Mouse (Mus musculus): Measurements from ENCODE around the gene Tex36. TPM values are rescaled to one million over a fixed set of nuclear protein-coding genes. Genes with fewer than 3 reads are reported as not detected.

Gene Tex36
- total RNA-seq, 2 experiments from 2014 or later: not detected

DNA sequence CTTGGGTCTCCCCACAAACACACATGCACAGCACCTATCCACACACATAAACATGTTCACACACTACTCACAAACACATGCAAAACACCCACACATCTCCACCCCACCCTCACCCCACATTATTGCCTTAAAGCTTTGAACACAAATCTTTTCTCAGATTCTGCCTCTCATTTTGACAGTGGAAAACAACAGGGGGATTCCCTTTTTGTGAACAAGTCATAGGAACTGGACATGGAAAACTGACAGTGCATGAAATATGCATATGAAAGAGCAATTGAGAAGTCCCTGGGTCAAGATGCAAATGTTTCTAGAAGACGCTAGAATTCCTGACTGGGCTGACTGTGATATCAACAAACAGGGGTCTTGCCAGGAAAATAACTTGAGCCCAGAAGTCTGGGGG, 1.4 kb downstream of the Tex36 start:
- DNase-seq (ENCODE audit: low spot score in 2 of 2): no peak

DNA sequence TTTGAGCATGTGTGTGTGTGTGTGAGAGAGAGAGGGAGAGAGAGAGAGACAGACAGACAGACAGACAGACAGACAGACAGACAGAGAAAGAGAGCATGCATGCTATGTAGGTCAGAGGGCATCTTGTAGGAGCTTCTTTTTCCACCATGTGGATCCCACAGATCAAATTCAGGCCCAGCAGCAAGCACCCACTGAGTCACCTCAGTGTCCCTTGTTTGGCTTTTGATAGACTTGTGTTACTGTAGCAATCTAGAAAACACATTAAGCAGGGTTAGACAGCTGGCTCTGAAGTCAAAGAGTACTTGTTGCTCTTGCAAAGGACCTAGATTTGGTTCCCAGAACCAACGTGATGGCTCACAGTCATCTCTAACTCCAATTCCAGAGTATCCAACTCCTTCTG, 10.2 kb downstream of the Tex36 start:
- DNase-seq (ENCODE audit: low spot score in 2 of 2): no peak

DNA sequence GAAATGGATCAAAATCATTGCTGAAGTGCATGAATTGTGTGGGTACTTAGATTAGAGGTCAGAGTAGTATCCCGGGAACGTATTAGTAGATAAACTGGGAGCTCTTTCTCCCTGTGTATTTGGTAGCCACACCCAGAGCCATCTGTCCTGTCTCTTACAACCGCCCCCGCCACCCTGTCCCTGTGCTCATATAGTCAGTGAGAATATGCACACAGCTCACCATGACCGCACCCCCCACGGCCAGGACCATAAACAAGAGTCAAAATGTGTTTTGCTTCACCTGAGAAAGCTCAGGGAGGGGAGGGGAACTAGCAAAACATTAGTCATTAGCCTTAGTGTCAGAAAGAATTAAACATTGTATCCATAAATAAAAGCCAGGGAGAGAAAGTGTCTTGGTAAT, 18.7 kb downstream of the Tex36 start:
- no peak for DNase-seq (ENCODE audit: low spot score in 2 of 2)

DNA sequence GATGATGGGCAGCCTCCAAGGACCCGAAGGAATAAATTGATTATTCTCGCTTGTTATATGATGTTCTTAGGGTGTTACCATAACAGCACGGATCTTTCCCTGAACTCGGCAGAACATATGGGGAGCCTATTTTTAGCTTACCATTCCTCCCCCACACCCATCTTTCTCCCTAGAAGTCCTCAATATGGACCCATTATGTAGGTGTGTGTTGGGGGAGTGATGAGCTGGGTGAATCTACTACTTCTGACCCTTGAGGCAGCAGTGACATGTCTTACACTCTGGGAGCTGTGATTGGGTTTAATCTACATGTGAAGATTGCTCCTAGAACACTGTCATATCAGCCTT, 21.7 kb downstream of the Tex36 start:
- DNase-seq (ENCODE audit: low spot score in 2 of 2): peak; percentile 8 to 51

DNA sequence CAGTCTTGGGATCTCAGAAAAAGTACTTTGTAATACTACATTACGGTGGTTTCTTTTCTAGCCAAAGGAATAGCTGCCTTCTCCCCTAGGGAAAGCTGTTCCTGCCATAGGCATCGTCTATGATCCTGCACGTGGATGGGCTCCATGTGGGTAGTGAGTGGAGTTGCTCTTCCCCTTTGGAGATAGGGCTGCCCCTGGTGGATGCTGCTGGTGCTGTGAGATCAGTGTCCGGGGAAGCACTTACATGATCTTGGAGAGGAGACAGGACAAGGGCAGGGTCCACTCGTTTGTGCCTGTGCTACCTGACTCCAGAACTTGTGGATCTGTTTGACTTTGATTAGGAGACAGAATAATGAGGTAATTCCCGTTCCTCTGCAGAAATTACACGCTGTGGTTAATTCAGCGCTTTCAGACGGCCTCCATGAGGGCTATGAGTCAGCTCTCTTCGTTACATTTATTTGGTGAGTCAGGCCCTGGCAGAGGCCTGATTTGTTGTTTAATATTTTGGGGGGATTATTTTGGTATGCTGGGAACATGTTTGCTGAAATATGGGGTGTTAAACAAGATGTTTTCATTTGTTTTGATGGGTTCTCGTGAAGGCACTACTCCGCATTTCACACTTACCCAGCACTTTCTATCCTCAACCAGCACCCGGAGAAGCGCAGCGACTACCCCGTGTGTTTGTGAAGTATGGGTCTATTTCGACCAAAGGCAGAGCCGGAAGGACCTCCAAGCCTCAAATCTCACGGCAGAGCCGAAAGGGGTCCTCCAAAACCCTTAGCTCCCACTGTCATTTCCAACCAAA, 22.3 kb downstream of the Tex36 start:
- peak; percentile 13 to 58 for DNase-seq (ENCODE audit: low spot score in 2 of 2)

DNA sequence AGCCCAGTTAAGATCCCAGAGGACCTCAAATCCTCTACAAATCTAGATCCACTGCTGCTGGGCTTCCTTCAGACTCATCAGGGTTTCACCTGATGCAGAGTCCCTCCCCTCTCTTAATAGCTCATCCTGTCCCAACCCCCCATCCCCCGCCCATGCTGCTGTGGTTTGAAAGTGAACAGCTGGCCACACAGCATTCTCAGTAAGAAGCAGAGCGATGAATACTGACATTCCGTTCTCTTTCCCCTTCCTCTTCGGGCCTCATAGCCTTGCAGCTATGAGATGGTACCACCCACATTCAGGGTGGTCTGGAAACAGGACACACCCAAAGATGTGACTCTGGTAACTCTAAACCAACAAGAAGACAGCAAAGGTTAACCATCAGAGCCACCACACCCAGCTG, 25.1 kb downstream of the Tex36 start:
- no peak for DNase-seq (ENCODE audit: low spot score in 2 of 2)

DNA sequence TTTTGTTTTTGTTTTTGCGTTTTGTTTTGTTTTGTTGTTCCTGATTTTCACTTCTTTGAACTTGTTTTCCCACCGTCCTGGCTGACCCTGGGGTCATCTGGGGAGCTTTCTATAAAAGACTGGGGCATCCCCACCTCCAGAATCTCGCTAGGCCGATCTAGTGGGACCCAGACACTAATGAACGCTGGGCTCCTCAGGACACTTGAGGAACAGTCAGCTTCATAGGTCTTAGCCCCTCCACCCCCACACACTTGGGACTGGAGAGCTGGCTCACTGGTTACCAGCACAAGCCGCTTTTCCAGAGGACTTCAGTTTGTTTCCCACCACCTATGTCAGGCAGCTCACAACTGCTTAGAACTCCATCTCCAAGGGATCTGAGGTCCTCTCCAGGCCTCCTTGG, 25.7 kb downstream of the Tex36 start:
- DNase-seq (ENCODE audit: low spot score in 2 of 2): no peak

DNA sequence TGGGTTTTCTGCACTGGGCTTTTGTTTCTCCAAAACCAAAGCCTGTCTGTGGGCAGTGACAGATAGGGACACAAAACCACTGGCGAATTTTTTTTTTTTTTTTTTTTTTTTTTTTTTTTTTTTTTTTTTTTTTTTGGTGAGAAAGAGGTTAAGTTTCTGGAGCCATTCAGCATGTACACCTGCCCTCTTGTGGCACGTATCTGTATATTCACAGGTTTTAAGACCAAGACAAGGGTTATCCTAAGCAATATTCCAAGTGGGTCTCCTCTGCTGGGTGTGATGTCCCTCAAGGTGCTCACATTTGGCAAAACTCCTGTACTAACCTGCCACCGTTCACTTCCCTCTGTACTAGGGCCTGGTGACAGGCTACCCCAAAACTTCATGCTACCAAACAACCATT, 30.0 kb downstream of the Tex36 start:
- peak in 1 of 2 experiments; percentile 31 for DNase-seq (ENCODE audit: low spot score in 2 of 2)

DNA sequence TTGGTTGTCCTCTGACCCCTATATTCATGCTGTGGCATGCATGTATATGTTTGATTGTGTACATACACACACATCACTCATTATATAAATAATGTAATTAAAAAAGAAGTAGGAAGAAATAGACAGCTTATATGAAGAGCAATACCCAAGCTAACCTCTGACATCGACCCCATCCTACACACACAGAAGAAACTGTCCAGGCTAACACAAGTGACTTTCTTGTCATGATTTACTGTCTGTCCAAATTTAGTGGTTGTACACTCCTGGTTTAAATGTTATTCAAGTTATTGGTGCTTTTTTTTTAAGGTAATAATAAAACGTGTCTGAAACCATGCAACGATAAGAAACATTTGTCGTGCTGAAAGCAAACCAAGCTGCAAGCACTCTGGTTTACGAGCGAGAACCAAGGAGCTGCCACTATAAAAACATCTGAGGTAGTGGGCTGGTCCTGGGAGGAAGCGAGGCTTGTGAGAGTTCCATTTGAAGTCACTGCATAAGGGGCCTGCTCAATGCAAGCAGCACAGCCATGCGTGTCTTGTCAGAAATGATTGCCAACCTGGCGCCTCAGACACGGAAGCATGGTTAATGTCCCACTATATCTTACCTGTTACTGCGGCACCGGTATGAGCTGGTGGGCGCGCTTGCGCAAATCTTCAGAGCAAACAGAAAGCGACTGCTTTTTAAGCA, 32.6 kb downstream of the Tex36 start:
- no peak for DNase-seq (ENCODE audit: low spot score in 2 of 2)

DNA sequence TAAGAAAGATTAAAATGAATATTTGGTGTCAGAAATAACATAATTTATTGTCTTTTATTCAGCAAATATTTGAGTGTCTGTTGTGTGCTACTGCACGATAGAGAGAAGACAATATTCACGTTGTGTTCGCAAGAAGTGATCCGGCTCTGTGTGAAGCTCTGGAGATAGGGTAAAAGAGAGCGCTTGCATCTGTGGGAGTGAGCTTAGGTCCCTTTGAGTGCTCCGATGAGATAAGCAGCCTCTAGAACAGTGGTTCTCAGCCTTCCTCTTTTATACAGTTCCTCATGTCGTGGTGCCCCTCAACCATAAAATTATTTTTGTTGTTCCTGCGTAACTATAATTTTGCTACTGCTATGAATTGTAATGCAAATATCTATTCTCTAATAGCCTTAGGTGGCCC, 37.4 kb downstream of the Tex36 start:
- DNase-seq (ENCODE audit: low spot score in 2 of 2): no peak

DNA sequence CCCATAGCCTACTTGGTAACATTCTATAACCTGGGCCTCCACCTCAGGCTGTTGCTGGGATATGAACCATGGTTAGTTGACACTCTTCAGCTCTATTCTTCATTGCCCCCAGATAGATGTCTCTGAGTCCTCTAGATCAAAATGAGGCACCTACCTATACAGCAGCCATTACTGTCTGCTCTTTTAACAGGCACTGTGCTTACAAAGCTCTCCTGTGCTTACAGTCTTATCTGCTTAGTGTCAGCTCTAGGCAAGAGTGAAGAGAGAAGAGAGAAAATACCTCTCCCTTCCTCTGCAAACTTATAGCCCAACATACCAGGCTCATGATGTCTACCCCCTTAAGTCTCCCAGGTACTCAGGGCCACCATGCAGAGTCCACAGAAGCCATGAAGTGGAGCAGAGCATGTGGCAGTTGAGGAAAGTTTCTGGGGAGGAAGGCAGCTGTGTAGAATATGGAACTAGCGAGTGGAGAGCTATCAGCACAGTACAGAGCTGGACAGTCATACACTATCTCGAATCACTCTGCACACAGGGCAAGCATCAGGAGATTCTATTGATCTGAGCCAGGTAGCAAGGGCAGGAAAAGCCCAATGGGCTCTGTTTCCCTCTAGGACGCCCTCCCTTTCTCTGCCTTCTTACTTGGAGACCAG, 38.7 kb downstream of the Tex36 start:
- DNase-seq (ENCODE audit: low spot score in 2 of 2): no peak

DNA sequence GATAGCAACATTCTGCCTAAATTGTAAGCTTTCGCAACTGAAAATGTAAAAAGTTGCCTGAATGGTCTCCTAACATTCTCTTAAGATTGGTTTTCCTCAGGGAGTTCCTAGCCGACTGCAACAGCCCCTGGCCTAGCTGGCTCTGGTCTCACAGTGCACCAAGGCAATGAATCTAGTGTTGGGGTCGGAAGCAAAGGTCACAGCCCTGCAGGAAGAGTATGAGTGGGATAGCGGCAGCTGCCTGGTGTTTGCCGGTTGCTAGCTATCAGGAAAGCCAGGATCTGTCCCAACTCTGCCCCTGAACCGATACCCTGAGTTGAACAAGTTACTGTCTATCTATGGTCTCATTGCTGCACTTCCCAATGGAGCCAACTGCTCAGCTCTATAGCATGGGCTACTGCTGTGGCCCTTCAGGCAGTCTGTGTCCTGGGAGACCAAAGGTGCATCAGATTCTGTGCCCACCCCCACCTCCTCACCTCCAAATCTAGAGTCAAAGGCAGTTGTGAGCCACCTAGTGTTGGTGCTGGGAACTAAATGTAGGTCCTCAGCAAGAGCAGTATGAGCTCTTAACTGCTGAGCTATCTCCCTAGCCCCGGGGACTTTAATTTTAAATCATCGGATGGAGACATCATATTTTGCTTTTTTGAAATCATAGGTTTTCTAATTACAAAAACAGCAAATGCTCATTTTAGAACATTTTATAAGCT, 46.0 kb downstream of the Tex36 start:
- peak in 1 of 2 experiments; percentile 22 for DNase-seq (ENCODE audit: low spot score in 2 of 2)

DNA sequence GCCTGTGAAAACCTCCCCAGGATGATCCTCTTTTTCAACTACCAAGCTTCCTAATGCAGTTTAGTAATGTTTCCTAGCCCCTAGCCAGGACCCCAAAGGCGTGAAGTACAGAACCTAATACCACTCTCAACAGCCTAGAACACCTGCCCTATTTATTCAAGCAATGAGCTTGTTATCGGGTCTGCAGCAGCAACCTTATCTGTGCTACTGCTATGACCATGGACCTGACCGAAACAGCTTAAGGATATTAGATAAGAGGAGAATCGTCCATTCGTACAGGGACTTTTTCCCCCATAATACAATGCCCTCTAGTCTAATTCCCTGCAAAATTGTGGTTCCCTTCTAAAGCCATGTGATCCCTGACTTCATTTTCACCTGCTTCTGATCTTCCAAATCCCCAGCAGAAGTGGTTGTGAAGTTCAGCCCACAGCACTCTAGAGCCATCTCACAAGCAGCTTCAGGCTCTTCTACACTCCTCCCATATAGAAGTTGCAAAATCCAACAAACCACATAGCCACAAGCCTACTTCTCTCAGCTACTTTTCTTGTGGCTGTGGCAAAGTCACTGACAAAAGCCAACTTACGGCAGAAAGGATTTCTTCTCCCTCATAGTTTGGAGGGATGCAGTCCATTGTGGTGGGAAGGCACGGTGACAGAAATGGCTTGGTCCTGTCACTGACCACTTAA, 49.5 kb downstream of the Tex36 start:
- no peak for DNase-seq (ENCODE audit: low spot score in 2 of 2)

DNA sequence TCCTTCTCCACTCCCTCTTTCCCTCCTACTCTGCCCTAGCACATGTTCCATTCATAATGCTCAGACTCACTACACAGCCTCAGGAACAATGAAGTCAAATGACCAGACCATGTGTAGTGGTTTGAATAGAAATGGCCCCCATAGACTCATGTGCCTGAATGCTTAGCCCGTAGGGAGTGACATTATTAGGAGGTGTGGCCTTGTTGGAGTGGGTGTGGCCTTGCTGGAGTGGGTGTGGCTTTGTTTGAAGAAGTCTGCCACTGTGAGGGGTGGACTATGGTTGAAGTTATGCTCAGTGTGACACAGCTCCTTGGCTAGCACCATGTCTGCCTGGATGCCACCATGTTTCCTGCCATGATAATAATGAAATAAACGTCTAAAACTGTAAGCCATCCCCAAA, 51.0 kb downstream of the Tex36 start:
- no peak for DNase-seq (ENCODE audit: low spot score in 2 of 2)

DNA sequence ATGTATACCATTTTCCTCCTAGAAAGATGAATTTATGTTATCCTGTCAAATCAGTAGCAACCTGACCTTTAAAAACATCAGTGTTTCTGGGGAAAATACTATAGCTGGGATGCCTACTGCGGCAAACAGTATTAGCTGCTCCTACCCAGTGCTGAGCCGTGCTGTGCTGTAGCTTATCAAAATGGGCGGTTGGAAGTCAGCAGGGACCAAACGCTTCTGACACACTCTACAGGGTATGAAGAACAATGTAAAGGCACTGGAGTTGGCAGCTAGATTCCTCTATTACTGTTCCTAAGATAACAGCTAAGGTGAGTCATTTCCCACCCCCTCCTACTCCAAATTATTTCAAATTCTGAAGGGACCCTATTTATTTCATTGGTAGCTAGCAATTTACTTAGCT, 53.5 kb downstream of the Tex36 start:
- DNase-seq (ENCODE audit: low spot score in 2 of 2): no peak

DNA sequence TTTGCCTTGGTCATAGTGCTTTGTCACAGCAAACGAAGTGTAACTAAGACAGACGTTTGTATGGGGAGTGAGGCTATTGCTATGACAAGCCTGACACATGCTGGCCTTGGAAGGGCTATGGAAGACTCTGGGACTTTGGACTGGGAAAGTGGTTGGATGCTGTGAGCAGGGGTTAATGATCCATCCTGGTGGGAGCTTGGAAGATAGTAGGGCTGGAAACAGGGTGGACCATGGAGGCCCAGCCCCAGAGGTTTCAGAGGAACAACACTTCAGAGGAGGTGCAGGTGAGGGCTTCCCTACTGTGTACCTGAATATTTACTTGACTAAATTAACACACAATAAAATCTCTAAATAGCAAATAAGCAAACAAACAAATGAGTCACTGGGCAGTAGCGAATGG, 56.3 kb downstream of the Tex36 start:
- no peak for DNase-seq (ENCODE audit: low spot score in 2 of 2)

DNA sequence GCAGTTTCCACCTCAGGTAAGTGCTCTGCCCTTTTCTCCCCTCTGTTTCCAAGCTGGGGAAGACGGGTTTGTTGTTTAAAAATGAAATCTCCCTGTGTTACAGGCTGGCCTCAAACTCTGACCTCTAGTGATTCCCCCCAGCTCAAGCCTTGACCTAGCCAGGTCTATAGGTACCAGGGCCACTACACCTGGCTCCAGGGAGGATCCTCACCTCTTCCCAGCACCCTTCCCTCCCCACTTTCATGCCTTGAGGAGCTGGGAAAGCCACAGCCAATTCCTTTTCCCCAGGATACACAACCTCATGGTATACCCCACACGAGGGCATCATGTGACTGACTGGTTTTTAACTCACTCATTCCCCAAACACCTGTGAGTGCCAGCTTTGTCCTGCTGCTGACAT, 57.0 kb downstream of the Tex36 start:
- no peak for DNase-seq (ENCODE audit: low spot score in 2 of 2)

DNA sequence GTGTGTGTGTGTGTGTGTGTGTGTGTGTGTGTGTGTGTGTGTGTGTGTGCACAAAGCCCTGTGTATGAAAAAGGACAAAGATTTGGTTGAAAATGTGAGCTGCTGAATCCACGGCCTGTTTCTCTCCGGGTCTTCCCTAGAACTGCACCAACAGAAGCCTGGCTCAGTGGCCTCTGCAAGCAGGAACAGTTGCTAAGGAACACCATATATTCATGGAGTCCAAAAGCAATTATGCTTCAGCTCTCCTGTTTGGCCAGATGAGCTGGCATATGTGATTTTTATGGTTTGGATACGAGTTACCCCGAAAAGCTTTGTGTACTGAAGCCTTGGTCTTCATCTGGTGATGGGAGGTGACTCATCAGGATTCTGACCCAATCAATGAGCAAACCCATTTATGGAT, 58.8 kb downstream of the Tex36 start:
- DNase-seq (ENCODE audit: low spot score in 2 of 2): peak; percentile 19 to 71

DNA sequence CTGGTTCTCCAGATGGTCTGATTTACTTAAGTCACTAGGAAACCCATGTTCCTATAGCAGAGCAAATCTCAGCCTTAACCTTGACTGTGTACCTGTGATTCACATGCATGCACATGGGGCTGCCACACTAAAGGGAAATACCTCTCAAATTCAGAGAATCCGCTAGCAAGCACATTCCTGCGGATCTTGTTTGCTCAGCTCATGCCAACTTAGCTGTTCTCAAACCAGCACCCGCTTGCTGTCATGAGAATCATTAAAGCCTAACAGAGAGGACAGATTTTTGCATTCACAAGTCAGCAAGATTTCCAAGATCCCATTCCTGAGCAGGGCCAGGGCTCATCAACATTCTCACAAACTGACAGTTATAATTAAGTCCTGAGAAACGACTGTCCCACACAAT, 64.6 kb downstream of the Tex36 start:
- no peak for DNase-seq (ENCODE audit: low spot score in 2 of 2)

Data from layer of hippocampus, adult 18-20 months (tissue).